Mouse (Mus musculus) stomach, postnatal 0 days (tissue): ENCODE measurements around the gene Rinl.

Experiments
- CTCF ChIP-seq: IDR thresholded peaks from 2 replicates; pipeline ENCODE4 v1.5.1; 2016; ENCODE audit warnings: antibody characterized with exemption, low read depth, mild to moderate bottlenecking, moderate library complexity
- EP300 ChIP-seq: optimal IDR thresholded peaks from 2 replicates; pipeline ENCODE3; 2016; ENCODE audit warnings: antibody characterized with exemption

GRCm38 (mm10) chr7:28774164-28774563 is 14.6 kb upstream of the Rinl start:
- TF ChIP-seq CTCF = no peak
- no peak for TF ChIP-seq EP300
